Mouse (Mus musculus) left cerebral cortex, postnatal 10 days (tissue): ENCODE data around the gene Sptbn2. TPM values are rescaled to one million over a fixed set of nuclear protein-coding genes. Genes with fewer than 3 reads are reported as not detected.

ENCODE experiments used
- total RNA-seq, 2 experiments: library from RNA; stranded (reverse); gene quantifications; 2 replicates each; pipeline ENCODE4 v1.2.3; 2021

Gene Sptbn2
- total RNA-seq, 2 experiments from 2014 or later: 553 to 622 TPM

Other genes with a start within 250 kb of the Sptbn2 start
- gene Syt12, start 233.7 kb upstream of the Sptbn2 start, total RNA-seq: 10 to 100 TPM; 13.3 to 16.6 TPM
- gene 2010003K11Rik, start 212.6 kb upstream of the Sptbn2 start, total RNA-seq: not detected
- gene Pcx, start 200.7 kb upstream of the Sptbn2 start, total RNA-seq: 10 to 100 TPM; 46.8 to 50.8 TPM
- gene Lrfn4, start 95.5 kb upstream of the Sptbn2 start, total RNA-seq: 10 to 100 TPM; 73.7 to 76.1 TPM
- 10 to 100 TPM; 19.6 to 21.4 TPM for gene Rce1, start 85.5 kb upstream of the Sptbn2 start, total RNA-seq
- 1 to 10 TPM; 2.7 to 3.0 TPM for gene Gm960, start 12.5 kb upstream of the Sptbn2 start, total RNA-seq
- 10 to 100 TPM; 12.4 to 14.2 TPM for gene Rbm4b, start 45.3 kb downstream of the Sptbn2 start, total RNA-seq
- gene Rbm4, start 82.7 kb downstream of the Sptbn2 start, total RNA-seq: 10 to 100 TPM; 68.0 to 68.9 TPM
- gene Gm21992, start 100.4 kb downstream of the Sptbn2 start, total RNA-seq: 10 to 100 TPM; 16.0 to 16.2 TPM
- gene Rbm14, start 100.5 kb downstream of the Sptbn2 start, total RNA-seq: 10 to 100 TPM; 52.7 to 57.0 TPM
- 10 to 100 TPM; 37.4 to 38.6 TPM for gene Ccs, start 128.2 kb downstream of the Sptbn2 start, total RNA-seq
- gene Ccdc87, start 128.2 kb downstream of the Sptbn2 start, total RNA-seq: 1 to 10 TPM; 2.4 to 2.9 TPM
- gene Ctsf, start 144.0 kb downstream of the Sptbn2 start, total RNA-seq: 100 to 1,000 TPM in 1 of 2 experiments, 10 to 100 TPM in 1; 99.2 to 106 TPM
- 1 to 10 TPM; 3.1 to 3.9 TPM for gene Actn3, start 166.7 kb downstream of the Sptbn2 start, total RNA-seq
- 10 to 100 TPM; 22.7 to 27.8 TPM for gene Zdhhc24, start 167.5 kb downstream of the Sptbn2 start, total RNA-seq
- 10 to 100 TPM; 36.7 to 41.8 TPM for gene Bbs1, start 195.5 kb downstream of the Sptbn2 start, total RNA-seq
- gene Dpp3, start 217.1 kb downstream of the Sptbn2 start, total RNA-seq: 10 to 100 TPM; 62.2 to 67.0 TPM
- gene Peli3, start 232.0 kb downstream of the Sptbn2 start, total RNA-seq: 10 to 100 TPM; 16.4 to 17.6 TPM